Mouse (Mus musculus) ES-Bruce4 (cell line): ENCODE results near the gene Slc16a8. TPM values are rescaled to one million over a fixed set of nuclear protein-coding genes. Genes with fewer than 3 reads are reported as not detected.

Source experiments
- H3K27ac ChIP-seq: 2 replicates; pipeline ENCODE4 v1.5.1; 2012; ENCODE audit warnings: low read length, inconsistent platforms; ENCODE audit not compliant: insufficient read depth
- H3K27me3 ChIP-seq: 2 replicates; pipeline ENCODE4 v1.6.1; 2012; ENCODE audit warnings: mild to moderate bottlenecking, low read length, inconsistent platforms; ENCODE audit not compliant: control insufficient read depth, poor library complexity, insufficient read depth, severe bottlenecking
- H3K36me3 ChIP-seq: 2 replicates; pipeline ENCODE4 v1.6.1; 2012; ENCODE audit warnings: inconsistent platforms, mild to moderate bottlenecking, low read length, moderate library complexity; ENCODE audit not compliant: control insufficient read depth, poor library complexity, insufficient read depth, severe bottlenecking
- H3K4me1 ChIP-seq: one replicate; pipeline ENCODE4 v1.8.1; 2011; ENCODE audit warnings: low read length; ENCODE audit not compliant: control insufficient read depth, insufficient read depth
- H3K4me3 ChIP-seq: 2 replicates; pipeline ENCODE4 v1.5.1; 2011; ENCODE audit warnings: low read depth, mild to moderate bottlenecking, low read length
- H3K9ac ChIP-seq: 2 replicates; pipeline ENCODE4 v1.6.1; 2012; ENCODE audit warnings: low read depth, mild to moderate bottlenecking, inconsistent platforms; ENCODE audit not compliant: poor library complexity, severe bottlenecking
- H3K9me3 ChIP-seq: replicated peaks from 2 replicates; pipeline ENCODE4 v1.6.1; 2012; ENCODE audit warnings: mild to moderate bottlenecking, low read length, inconsistent platforms; ENCODE audit not compliant: control insufficient read depth, poor library complexity, insufficient read depth, severe bottlenecking
- CTCF ChIP-seq: IDR thresholded peaks from one replicate; pipeline ENCODE4 v1.8.1; 2011; ENCODE audit warnings: low read depth, low read length
- EP300 ChIP-seq: IDR thresholded peaks from 2 replicates; pipeline ENCODE4 v1.6.1; 2011; ENCODE audit warnings: low read depth, low read length; ENCODE audit not compliant: insufficient read depth
- POLR2A ChIP-seq: IDR thresholded peaks from one replicate; pipeline ENCODE4 v1.8.1; 2011; ENCODE audit warnings: low read length; ENCODE audit not compliant: insufficient read depth
- polyA plus RNA-seq: library from polyadenylated mRNA; stranded (reverse); fragments of >200 nt; gene quantifications from 2 replicates; pipeline ENCODE4 v1.2.4, GENCODE M21; 2011; ENCODE audit warnings: low read depth; ENCODE audit not compliant: missing spikeins, insufficient read depth, insufficient read length

Slc16a8 gene
- polyA plus RNA-seq, 1 experiment, result not detected

DNA sequence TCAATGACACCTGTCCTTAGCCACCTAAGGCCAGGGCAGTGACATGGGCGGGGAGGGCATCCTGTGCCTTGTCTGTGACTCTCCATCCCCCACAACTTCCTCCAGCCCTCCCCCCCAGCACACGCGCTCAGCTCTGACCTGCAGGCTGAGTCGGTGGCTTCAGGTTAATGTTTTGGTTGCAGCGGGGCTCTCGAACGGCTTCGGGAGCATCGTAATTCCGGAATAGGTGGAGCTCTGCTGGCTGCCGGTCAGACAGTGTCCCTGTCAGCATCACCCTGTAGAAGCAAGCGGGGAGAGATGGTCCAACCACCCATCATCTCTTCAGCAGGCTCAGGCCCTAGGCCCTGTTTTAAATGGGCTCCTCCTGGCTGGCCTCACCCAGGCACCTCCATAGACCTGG is 34.9 kb upstream of the Slc16a8 start:
- no peaks in the 10 kb centered on the region; the same call in 1 of the 2 replicates for H3K36me3 ChIP-seq
- H3K4me1 ChIP-seq, result no peaks in the 10 kb centered on the region
- H3K27ac ChIP-seq, result no peak overlapping the region
- H3K9ac ChIP-seq, result no peak overlapping the region
- H3K9me3 ChIP-seq, result no peaks in the 10 kb centered on the region
- H3K4me3 ChIP-seq, result no peak overlapping the region
- H3K27me3 ChIP-seq, result no peaks in the 10 kb centered on the region
- TF ChIP-seq POLR2A, result no peak
- TF ChIP-seq CTCF, result no peak
- no peak for TF ChIP-seq EP300

DNA sequence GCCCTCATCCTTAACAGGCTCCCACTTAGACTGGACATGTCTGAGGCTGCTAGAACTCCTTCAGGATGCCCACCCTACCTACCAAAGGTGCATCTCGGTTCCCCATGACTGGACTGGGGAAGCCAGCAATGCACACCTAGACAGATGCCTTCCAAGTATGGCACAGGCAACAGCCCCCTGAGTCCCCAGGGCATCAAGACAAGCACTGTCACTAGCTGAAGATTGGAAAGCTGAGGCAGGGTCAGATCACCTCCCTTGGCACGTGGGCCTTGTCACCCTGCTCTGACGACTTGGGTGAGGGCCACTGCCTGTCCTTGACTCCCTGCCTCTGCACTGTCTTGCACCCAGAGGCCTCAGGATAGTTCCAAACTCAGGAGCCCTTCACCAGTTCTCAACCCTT is 33.8 kb upstream of the Slc16a8 start:
- Histone ChIP-seq H3K27ac (no peak overlapping the region), H3K27me3 (no peaks in the 10 kb centered on the region), H3K4me1 (no peaks in the 10 kb centered on the region), H3K4me3 (no peak overlapping the region), H3K9me3 (no peaks in the 10 kb centered on the region), H3K36me3 (no peaks in the 10 kb centered on the region), H3K9ac (no peak overlapping the region)
- no peak for TF ChIP-seq CTCF
- no peak for TF ChIP-seq POLR2A
- no peak for TF ChIP-seq EP300

DNA sequence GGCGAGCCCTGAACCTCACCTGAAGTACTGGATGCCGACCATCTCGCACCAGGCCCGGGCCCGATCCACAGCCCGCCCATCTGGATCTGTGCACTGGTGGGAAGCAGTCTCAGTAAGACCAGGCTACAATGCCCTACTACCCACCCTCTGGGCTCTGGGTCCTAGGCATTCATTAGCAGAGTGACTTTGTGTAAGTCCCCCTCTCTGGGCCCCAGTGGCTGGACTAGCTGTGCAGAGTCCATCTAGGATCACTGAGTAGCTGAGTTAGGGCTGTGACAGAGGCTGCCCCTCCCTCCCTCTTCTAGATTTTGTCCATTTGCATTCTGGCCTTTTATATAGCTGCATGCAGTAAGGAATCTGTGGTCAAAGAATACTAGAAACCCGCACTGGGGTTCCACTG is 32.5 kb upstream of the Slc16a8 start:
- no peak overlapping the region for H3K4me3 ChIP-seq
- no peaks in the 10 kb centered on the region for H3K4me1 ChIP-seq
- H3K9ac ChIP-seq, result no peak overlapping the region
- no peaks in the 10 kb centered on the region for H3K36me3 ChIP-seq
- TF ChIP-seq CTCF, result no peak
- no peak for TF ChIP-seq EP300
- no peak for TF ChIP-seq POLR2A
- H3K27me3 ChIP-seq, result no peaks in the 10 kb centered on the region
- no peak overlapping the region for H3K27ac ChIP-seq
- H3K9me3 ChIP-seq, result no peaks in the 10 kb centered on the region

DNA sequence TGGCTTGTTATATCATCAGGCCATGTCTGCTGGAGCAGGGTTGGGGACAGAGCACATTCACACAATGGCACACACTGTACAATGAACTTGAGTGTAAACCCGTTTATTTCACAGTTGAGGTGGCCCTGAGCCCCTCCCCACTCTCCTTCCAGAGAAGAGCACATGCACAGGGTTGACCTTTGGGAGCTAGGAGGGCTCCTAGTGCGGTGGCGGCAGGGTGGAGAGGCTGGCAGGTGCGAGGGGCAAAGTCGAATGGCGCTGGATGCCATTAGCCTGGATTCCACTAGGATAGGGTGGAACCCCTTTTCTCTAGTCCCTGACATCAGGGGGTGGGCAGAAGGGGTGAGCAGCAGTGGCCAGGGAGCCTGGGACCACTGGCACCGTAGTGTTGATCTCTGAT is 31.6 kb upstream of the Slc16a8 start:
- TF ChIP-seq CTCF (no peak), POLR2A (no peak), EP300 (no peak)
- no peaks in the 10 kb centered on the region for H3K9me3 ChIP-seq
- H3K4me1 ChIP-seq, result no peaks in the 10 kb centered on the region
- no peak overlapping the region for H3K27ac ChIP-seq
- no peaks in the 10 kb centered on the region for H3K36me3 ChIP-seq
- no peaks in the 10 kb centered on the region for H3K27me3 ChIP-seq
- H3K9ac ChIP-seq, result no peak overlapping the region
- H3K4me3 ChIP-seq, result no peak overlapping the region

DNA sequence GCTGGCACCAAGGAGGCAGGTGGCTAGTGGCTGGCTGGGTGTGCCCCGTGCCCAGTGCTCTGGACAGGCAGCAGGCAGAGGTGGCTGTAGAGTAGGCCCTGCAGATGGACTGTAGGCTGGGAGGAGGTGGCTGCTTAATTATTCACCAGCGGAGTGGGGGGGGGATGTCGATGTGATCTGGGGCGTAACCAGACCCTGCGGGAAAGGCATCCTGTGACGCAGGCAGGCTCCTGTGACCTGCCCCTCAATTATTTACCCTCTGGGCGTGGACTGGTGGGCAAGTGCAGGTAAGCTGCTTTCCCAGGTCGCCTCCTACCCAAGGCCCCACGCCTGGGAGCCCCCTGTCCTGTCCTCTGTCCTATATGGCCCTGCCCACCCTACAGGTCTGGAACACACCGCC is 30.8 kb upstream of the Slc16a8 start, which contains the start of gene Baiap2l2:
Gene Baiap2l2, minus strand, starts transcription at position 139 of the 400 bp plus-strand sequence.
- no peak within 1 kb of the TSS for H3K4me3 ChIP-seq
- peaks cover 2% of the 10 kb centered on the region for H3K4me1 ChIP-seq
- H3K9me3 ChIP-seq, result no peaks in the 10 kb centered on the region
- no peak within 1 kb of the TSS for H3K27ac ChIP-seq
- H3K27me3 ChIP-seq, result no peaks in the 10 kb centered on the region
- H3K9ac ChIP-seq, result no peak within 1 kb of the TSS
- H3K36me3 ChIP-seq, result no peaks in the 10 kb centered on the region
- TF ChIP-seq CTCF (no peak), POLR2A (no peak), EP300 (no peak)

DNA sequence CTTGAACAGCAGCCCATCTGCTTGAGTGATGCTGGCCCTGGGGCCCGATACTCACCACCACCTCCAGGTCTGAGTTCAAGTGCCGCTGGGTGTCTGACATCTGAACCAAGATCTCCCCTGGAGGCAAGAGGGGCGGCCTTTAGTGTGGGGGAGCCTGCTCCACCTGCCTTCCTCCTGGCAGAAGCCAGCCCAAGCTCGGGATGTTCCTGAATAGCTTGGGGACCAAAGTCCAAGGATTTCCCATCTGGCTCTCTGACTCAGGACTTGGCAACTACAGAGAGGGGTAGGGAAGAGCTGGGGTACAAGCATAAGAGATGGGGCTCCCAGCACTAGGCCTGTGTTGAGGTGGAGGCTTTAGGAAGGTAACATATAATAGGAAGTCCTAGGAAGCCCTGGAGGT is 28.8 kb upstream of the Slc16a8 start:
- Histone ChIP-seq H3K9ac (no peak overlapping the region), H3K27me3 (no peaks in the 10 kb centered on the region), H3K27ac (no peak overlapping the region), H3K36me3 (no peaks in the 10 kb centered on the region), H3K4me3 (no peak overlapping the region), H3K4me1 (peaks cover 2% of the 10 kb centered on the region), H3K9me3 (no peaks in the 10 kb centered on the region)
- TF ChIP-seq CTCF (no peak), EP300 (no peak), POLR2A (no peak)

DNA sequence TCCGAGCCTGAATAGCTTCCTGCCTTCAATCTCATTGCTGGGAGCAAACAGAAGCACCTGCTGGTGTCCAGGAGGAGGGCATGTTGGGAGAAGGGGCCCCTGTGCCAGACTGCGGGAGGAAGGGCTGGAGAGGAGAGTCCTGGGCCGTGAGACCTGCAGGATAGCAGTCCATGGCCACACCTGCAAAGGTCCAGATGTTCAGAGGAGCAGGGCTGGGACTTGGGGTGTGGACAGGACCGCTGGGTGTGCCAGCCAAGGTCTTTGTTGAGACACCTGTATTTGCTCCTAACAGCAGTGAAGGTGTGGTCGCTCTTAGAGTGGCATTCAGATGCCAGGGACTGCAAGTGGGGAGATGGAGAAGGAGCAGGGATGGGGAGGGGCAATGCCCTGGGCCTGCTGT is 27.9 kb upstream of the Slc16a8 start:
- TF ChIP-seq POLR2A (no peak), EP300 (no peak), CTCF (no peak)
- Histone ChIP-seq H3K4me1 (peaks cover 2% of the 10 kb centered on the region), H3K27me3 (no peaks in the 10 kb centered on the region), H3K27ac (no peak overlapping the region), H3K36me3 (no peaks in the 10 kb centered on the region), H3K4me3 (no peak overlapping the region), H3K9me3 (no peaks in the 10 kb centered on the region), H3K9ac (no peak overlapping the region)
